Mouse (Mus musculus): Measurements from ENCODE around the gene Abcb4. TPM values are rescaled to one million over a fixed set of nuclear protein-coding genes. Genes with fewer than 3 reads are reported as not detected.

Gene Abcb4
- polyA plus RNA-seq, 1 experiment from 2014 or later, result 1.2 TPM

- ATAC-seq (replicated peaks; ENCODE audit: insufficient number of reproducible peaks, low FRiP score, low TSS enrichment), result no peak
- Histone ChIP-seq H3K9ac (ENCODE audit: low read depth, low read length) (no peak overlapping the region), H3K4me1 (ENCODE audit: control insufficient read depth, insufficient read depth, low read length) (no peaks in the 10 kb centered on the region), H3K9me3 (replicated peaks; ENCODE audit: control insufficient read depth, low read length) (no peaks in the 10 kb centered on the region), H3K27me3 (ENCODE audit: control insufficient read depth, insufficient read depth, low read length) (no peaks in the 10 kb centered on the region), H3K27ac (ENCODE audit: low read depth, low read length) (no peak overlapping the region), H3K4me2 (no peak overlapping the region), H3K36me3 (ENCODE audit: control insufficient read depth, insufficient read depth, low read length) (no peaks in the 10 kb centered on the region), H3K4me3 (ENCODE audit: low read depth, low read length) (no peak overlapping the region)
- WGBS (ENCODE audit: insufficient replicate concordance), result 11% methylated on average over 1 of the region's 1 CpGs
Observed at GRCm38 (mm10) chr5:8868019-8868418, 25.5 kb upstream of the Abcb4 start.

DNA sequence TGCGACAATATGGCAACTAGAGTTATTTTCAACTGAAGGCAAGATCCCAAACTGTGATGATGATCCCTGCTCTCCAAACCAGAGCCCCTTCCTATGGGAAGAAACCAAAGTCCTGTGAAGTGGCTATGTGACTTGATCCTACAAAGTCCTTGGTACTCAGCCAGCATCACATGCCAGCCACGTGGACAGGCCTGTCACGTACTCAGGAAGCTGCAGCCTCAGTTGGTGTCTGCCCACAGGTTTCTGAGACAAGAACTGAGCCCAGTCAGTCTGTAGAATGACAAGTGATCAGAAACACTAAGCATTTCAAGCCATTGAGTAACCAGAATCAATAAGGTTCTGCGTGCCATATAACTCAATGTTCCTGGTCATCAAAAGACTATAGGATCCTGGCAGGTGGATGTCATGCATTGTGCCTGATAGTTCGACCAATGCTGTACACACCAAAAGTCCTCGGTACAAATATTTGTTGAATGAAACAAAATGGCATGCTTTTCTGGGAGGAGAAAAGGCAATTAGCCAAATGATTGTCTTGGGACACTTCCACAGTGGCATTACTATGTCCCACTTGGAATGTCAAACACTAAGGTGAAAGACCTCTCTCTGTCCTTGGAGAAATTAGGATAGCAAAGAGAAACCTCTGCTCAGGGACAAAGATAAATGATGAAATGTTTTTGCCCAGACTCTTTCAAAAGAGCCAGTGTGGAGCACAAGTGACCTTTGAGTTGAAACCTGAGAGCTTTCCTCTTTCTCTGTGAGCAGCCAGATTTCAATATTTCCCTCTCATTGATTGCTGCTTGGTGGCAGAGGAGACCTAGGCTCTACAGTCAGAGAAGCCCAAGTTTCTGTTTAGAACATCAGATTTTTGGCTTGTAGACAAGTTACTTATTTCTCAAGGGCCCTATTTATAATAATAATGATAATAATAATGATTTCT lies 20.3 kb upstream of the Abcb4 start:
- Histone ChIP-seq H3K4me2 (no peak overlapping the region), H3K36me3 (ENCODE audit: control insufficient read depth, insufficient read depth, low read length) (no peaks in the 10 kb centered on the region), H3K9me3 (replicated peaks; ENCODE audit: control insufficient read depth, low read length) (no peaks in the 10 kb centered on the region), H3K27ac (ENCODE audit: low read depth, low read length) (no peak overlapping the region), H3K4me1 (ENCODE audit: control insufficient read depth, insufficient read depth, low read length) (no peaks in the 10 kb centered on the region), H3K4me3 (ENCODE audit: low read depth, low read length) (no peak overlapping the region), H3K9ac (ENCODE audit: low read depth, low read length) (no peak overlapping the region), H3K27me3 (ENCODE audit: control insufficient read depth, insufficient read depth, low read length) (no peaks in the 10 kb centered on the region)
- WGBS (ENCODE audit: insufficient replicate concordance), result 80% methylated on average over 6 of the region's 6 CpGs
- no peak for ATAC-seq (replicated peaks; ENCODE audit: insufficient number of reproducible peaks, low FRiP score, low TSS enrichment)

- 75% methylated on average over 2 of the region's 2 CpGs for WGBS (ENCODE audit: insufficient replicate concordance)
- Histone ChIP-seq H3K27me3 (ENCODE audit: control insufficient read depth, insufficient read depth, low read length) (no peaks in the 10 kb centered on the region), H3K9ac (ENCODE audit: low read depth, low read length) (no peak overlapping the region), H3K4me1 (ENCODE audit: control insufficient read depth, insufficient read depth, low read length) (no peaks in the 10 kb centered on the region), H3K36me3 (ENCODE audit: control insufficient read depth, insufficient read depth, low read length) (no peaks in the 10 kb centered on the region), H3K27ac (ENCODE audit: low read depth, low read length) (no peak overlapping the region), H3K4me2 (no peak overlapping the region), H3K9me3 (replicated peaks; ENCODE audit: control insufficient read depth, low read length) (no peaks in the 10 kb centered on the region), H3K4me3 (ENCODE audit: low read depth, low read length) (no peak overlapping the region)
- no peak for ATAC-seq (replicated peaks; ENCODE audit: insufficient number of reproducible peaks, low FRiP score, low TSS enrichment)
Observed at GRCm38 (mm10) chr5:8877086-8877485, 16.4 kb upstream of the Abcb4 start.

DNA sequence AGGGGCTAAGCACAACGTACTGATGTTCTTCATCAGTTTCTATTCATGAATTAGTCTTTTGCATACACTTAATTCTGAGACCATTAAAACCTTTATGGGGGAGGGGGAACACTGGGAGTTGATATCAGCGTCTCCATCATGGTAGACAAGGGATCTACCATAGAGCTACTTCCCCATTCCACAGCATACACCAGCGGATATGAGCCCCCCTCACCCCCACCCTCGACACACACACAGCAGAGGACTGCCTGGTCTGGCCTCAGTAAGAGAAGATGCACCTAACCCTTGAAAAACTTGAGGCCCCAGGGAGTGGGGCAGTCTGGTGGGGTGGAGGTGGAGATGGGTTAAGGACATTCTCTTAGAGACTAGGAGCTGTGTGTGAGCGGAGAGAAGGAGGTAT lies 15.7 kb upstream of the Abcb4 start:
- no peak for ATAC-seq (replicated peaks; ENCODE audit: insufficient number of reproducible peaks, low FRiP score, low TSS enrichment)
- 69% methylated on average over 5 of the region's 5 CpGs for WGBS (ENCODE audit: insufficient replicate concordance)
- Histone ChIP-seq H3K9me3 (replicated peaks; ENCODE audit: control insufficient read depth, low read length) (no peaks in the 10 kb centered on the region), H3K4me1 (ENCODE audit: control insufficient read depth, insufficient read depth, low read length) (no peaks in the 10 kb centered on the region), H3K4me3 (ENCODE audit: low read depth, low read length) (no peak overlapping the region), H3K4me2 (no peak overlapping the region), H3K27me3 (ENCODE audit: control insufficient read depth, insufficient read depth, low read length) (no peaks in the 10 kb centered on the region), H3K27ac (ENCODE audit: low read depth, low read length) (no peak overlapping the region), H3K9ac (ENCODE audit: low read depth, low read length) (no peak overlapping the region), H3K36me3 (ENCODE audit: control insufficient read depth, insufficient read depth, low read length) (no peaks in the 10 kb centered on the region)

- Histone ChIP-seq H3K9ac (ENCODE audit: low read depth, low read length) (no peak overlapping the region), H3K4me1 (ENCODE audit: control insufficient read depth, insufficient read depth, low read length) (no peaks in the 10 kb centered on the region), H3K4me3 (ENCODE audit: low read depth, low read length) (no peak overlapping the region), H3K27ac (ENCODE audit: low read depth, low read length) (no peak overlapping the region), H3K4me2 (no peak overlapping the region), H3K27me3 (ENCODE audit: control insufficient read depth, insufficient read depth, low read length) (no peaks in the 10 kb centered on the region), H3K9me3 (replicated peaks; ENCODE audit: control insufficient read depth, low read length) (no peaks in the 10 kb centered on the region), H3K36me3 (ENCODE audit: control insufficient read depth, insufficient read depth, low read length) (no peaks in the 10 kb centered on the region)
- 58% methylated on average over 2 of the region's 2 CpGs for WGBS (ENCODE audit: insufficient replicate concordance)
- ATAC-seq (replicated peaks; ENCODE audit: insufficient number of reproducible peaks, low FRiP score, low TSS enrichment), result no peak
Observed at GRCm38 (mm10) chr5:8885837-8886236, 7.7 kb upstream of the Abcb4 start.

- WGBS (ENCODE audit: insufficient replicate concordance), result 9% methylated on average over 15 of the region's 15 CpGs
Observed at GRCm38 (mm10) chr5:8894104-8894425, 548 bp downstream of the Abcb4 start.

DNA sequence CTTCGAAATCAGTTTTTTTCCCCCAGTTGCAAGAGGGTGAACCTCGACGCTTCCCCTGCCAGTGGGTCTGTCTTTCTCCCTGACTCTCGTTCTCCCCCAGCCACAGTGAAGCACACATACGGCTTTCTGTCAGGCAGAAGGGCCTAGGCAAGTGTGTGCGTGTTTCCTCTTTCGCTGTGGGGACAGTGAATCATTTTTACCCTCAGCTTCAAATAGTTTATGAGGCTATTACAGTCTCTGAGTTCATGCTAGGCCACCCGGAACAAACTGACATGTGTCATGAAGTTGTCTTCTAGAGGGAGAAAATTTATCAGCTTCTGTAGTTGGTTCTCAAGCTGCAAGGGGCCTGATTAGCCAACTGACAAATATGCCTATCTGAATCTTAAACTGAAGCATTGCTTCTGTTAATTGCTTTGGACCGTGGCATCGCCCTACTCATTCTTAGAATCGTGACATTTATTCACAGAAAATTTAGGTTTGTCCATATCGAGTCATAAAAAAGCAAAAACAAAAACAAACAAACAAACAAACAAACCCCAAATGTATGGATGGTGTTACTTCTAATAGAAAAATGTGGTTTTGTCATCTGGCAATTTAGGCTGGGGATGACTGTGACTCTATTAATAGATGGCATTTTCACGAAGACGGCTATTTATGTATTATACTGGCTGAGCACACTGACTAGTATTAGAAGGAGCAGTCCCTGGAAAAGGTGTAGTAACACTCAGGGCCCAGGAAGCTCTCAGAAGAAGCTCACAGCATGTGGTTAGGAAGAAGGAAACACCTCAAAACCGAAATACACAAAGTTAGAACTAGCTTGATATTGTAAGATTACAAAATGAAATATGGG lies 1.3 kb downstream of the Abcb4 start:
- H3K9me3 ChIP-seq (replicated peaks; ENCODE audit: control insufficient read depth, low read length), result no peaks in the 10 kb centered on the region
- WGBS (ENCODE audit: insufficient replicate concordance), result 65% methylated on average over 15 of the region's 15 CpGs
- H3K4me2 ChIP-seq, result no peak overlapping the region
- peaks cover 20% of the 10 kb centered on the region for H3K27me3 ChIP-seq (ENCODE audit: control insufficient read depth, insufficient read depth, low read length)
- H3K36me3 ChIP-seq (ENCODE audit: control insufficient read depth, insufficient read depth, low read length), result no peaks in the 10 kb centered on the region
- H3K4me3 ChIP-seq (ENCODE audit: low read depth, low read length), result no peak overlapping the region
- no peak overlapping the region for H3K9ac ChIP-seq (ENCODE audit: low read depth, low read length)
- H3K4me1 ChIP-seq (ENCODE audit: control insufficient read depth, insufficient read depth, low read length), result peaks cover 3% of the 10 kb centered on the region; the same call in 1 of the 2 replicates
- no peak overlapping the region for H3K27ac ChIP-seq (ENCODE audit: low read depth, low read length)
- ATAC-seq (replicated peaks; ENCODE audit: insufficient number of reproducible peaks, low FRiP score, low TSS enrichment), result no peak

More at GRCm38 (mm10) chr5:8894104-8894425, 548 bp downstream of the Abcb4 start:
- peak overlapping the region; percentile 61; the same call in 1 of the 2 replicates for H3K9ac ChIP-seq (ENCODE audit: low read depth, low read length)
- ATAC-seq (replicated peaks; ENCODE audit: insufficient number of reproducible peaks, low FRiP score, low TSS enrichment), result no peak
- H3K36me3 ChIP-seq (ENCODE audit: control insufficient read depth, insufficient read depth, low read length), result no peaks in the 10 kb centered on the region
- no peak overlapping the region for H3K27ac ChIP-seq (ENCODE audit: low read depth, low read length)
- peaks cover 20% of the 10 kb centered on the region for H3K27me3 ChIP-seq (ENCODE audit: control insufficient read depth, insufficient read depth, low read length)
- H3K9me3 ChIP-seq (replicated peaks; ENCODE audit: control insufficient read depth, low read length), result no peaks in the 10 kb centered on the region
- H3K4me1 ChIP-seq (ENCODE audit: control insufficient read depth, insufficient read depth, low read length), result peaks cover 3% of the 10 kb centered on the region; the same call in 1 of the 2 replicates
- peak overlapping the region; percentile 97 for H3K4me2 ChIP-seq
- H3K4me3 ChIP-seq (ENCODE audit: low read depth, low read length), result peak overlapping the region; percentile 65

DNA sequence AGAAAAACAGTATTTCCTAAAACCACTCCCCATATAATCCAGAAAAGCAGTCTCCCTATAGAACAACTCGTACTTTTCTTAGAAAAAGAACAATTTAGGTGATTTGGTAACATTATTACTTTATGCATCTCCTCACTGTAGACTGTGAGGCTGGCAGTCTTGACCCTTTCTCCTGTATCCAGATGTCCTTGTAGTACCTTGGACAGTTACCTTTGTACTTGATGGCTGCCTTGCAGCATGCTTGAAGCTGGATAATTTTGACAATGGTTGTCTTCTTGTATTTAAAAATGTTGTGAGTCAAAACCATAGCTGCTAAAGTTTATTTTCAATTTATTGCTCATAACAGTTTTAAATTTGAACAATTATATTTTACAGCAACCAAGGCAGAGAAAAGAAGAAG lies 2.7 kb downstream of the Abcb4 start:
- 46% methylated on average over 1 of the region's 1 CpGs for WGBS (ENCODE audit: insufficient replicate concordance)
- Histone ChIP-seq H3K9me3 (replicated peaks; ENCODE audit: control insufficient read depth, low read length) (no peaks in the 10 kb centered on the region), H3K4me2 (no peak overlapping the region), H3K27me3 (ENCODE audit: control insufficient read depth, insufficient read depth, low read length) (peaks cover 20% of the 10 kb centered on the region), H3K9ac (ENCODE audit: low read depth, low read length) (no peak overlapping the region), H3K36me3 (ENCODE audit: control insufficient read depth, insufficient read depth, low read length) (no peaks in the 10 kb centered on the region), H3K4me3 (ENCODE audit: low read depth, low read length) (no peak overlapping the region), H3K4me1 (ENCODE audit: control insufficient read depth, insufficient read depth, low read length) (peaks cover 3% of the 10 kb centered on the region; the same call in 1 of the 2 replicates), H3K27ac (ENCODE audit: low read depth, low read length) (no peak overlapping the region)
- ATAC-seq (replicated peaks; ENCODE audit: insufficient number of reproducible peaks, low FRiP score, low TSS enrichment), result no peak
